Mouse (Mus musculus): ENCODE results near the gene Fyco1. TPM values are rescaled to one million over a fixed set of nuclear protein-coding genes. Genes with fewer than 3 reads are reported as not detected.
"Not testable (repeated sequence)": the region's sequence is repeated elsewhere in the genome, so short reads cannot be mapped to it uniquely, and the experiment has no call there.

Fyco1 gene
- polyA plus RNA-seq, 1 experiment from 2014 or later: 15.6 TPM

- no peaks in the 10 kb centered on the region for H3K27me3 ChIP-seq
Measured at GRCm38 (mm10) chr9:123768443-123768842, 83.3 kb downstream of the Fyco1 start.

GRCm38 (mm10) chr9:123766996-123767395 lies 84.7 kb downstream of the Fyco1 start:
- Histone ChIP-seq H3K4me2 (no peak overlapping the region), H3K4me3 (no peak overlapping the region), H3K9ac (no peak overlapping the region), H3K27ac (no peak overlapping the region), H3K36me3 (no peaks in the 10 kb centered on the region), H3K9me3 (no peaks in the 10 kb centered on the region), H3K27me3 (no peaks in the 10 kb centered on the region), H3K4me1 (0 out of 2 replicates have a peak, but pooled peaks cover 3% of the 10 kb centered on the region)
- WGBS: 69% methylated on average over 3 of the region's 3 CpGs
- no peak for ATAC-seq (ENCODE audit: borderline replicate concordance, extremely low read depth, low FRiP score, low TSS enrichment)

More at GRCm38 (mm10) chr9:123768443-123768842, 83.3 kb downstream of the Fyco1 start:
- Histone ChIP-seq H3K4me2 (no peak overlapping the region), H3K27ac (no peak overlapping the region), H3K4me1 (no peaks in the 10 kb centered on the region), H3K4me3 (no peak overlapping the region), H3K9me3 (no peaks in the 10 kb centered on the region), H3K9ac (no peak overlapping the region), H3K36me3 (no peaks in the 10 kb centered on the region)
- ATAC-seq (ENCODE audit: borderline replicate concordance, extremely low read depth, low FRiP score, low TSS enrichment): no peak
- WGBS: 74% methylated on average over 1 of the region's 1 CpGs

- H3K27me3 ChIP-seq: no peaks in the 10 kb centered on the region
- H3K9ac ChIP-seq: no peak overlapping the region
- no peaks in the 10 kb centered on the region for H3K36me3 ChIP-seq
- no peak overlapping the region for H3K27ac ChIP-seq
- no peak overlapping the region for H3K4me3 ChIP-seq
- H3K4me1 ChIP-seq: 0 out of 2 replicates have a peak, but pooled peaks cover 3% of the 10 kb centered on the region
- no peaks in the 10 kb centered on the region for H3K9me3 ChIP-seq
- no peak for ATAC-seq (ENCODE audit: borderline replicate concordance, extremely low read depth, low FRiP score, low TSS enrichment)
- 67% methylated on average over 3 of the region's 3 CpGs for WGBS
- no peak overlapping the region for H3K4me2 ChIP-seq
Measured at GRCm38 (mm10) chr9:123763771-123764170, 87.9 kb downstream of the Fyco1 start.

GRCm38 (mm10) chr9:123762886-123763285 lies 88.8 kb downstream of the Fyco1 start:
- H3K4me2 ChIP-seq: no peak overlapping the region
- no peak overlapping the region for H3K9ac ChIP-seq
- no peaks in the 10 kb centered on the region for H3K27me3 ChIP-seq
- H3K4me3 ChIP-seq: no peak overlapping the region
- 77% methylated on average over 4 of the region's 4 CpGs for whole genome bisulfite sequencing
- H3K9me3 ChIP-seq: no peaks in the 10 kb centered on the region
- no peak for ATAC-seq (ENCODE audit: borderline replicate concordance, extremely low read depth, low FRiP score, low TSS enrichment)
- H3K27ac ChIP-seq: no peak overlapping the region
- no peaks in the 10 kb centered on the region for H3K36me3 ChIP-seq
- H3K4me1 ChIP-seq: 0 out of 2 replicates have a peak, but pooled peaks cover 3% of the 10 kb centered on the region

- Histone ChIP-seq H3K9me3 (no peaks in the 10 kb centered on the region), H3K27ac (no peak overlapping the region), H3K9ac (no peak overlapping the region), H3K27me3 (no peaks in the 10 kb centered on the region), H3K4me2 (no peak overlapping the region), H3K36me3 (no peaks in the 10 kb centered on the region), H3K4me1 (0 out of 2 replicates have a peak, but pooled peaks cover 3% of the 10 kb centered on the region), H3K4me3 (no peak overlapping the region)
- WGBS: 83% methylated on average over 3 of the region's 3 CpGs
- no peak for ATAC-seq (ENCODE audit: borderline replicate concordance, extremely low read depth, low FRiP score, low TSS enrichment)
Measured at GRCm38 (mm10) chr9:123760806-123761205, 90.9 kb downstream of the Fyco1 start.

GRCm38 (mm10) chr9:123758645-123759044 lies 93.1 kb downstream of the Fyco1 start:
- no peaks in the 10 kb centered on the region for H3K36me3 ChIP-seq
- H3K27ac ChIP-seq: no peak overlapping the region
- 0 out of 2 replicates have a peak, but pooled peaks cover 3% of the 10 kb centered on the region for H3K4me1 ChIP-seq
- no peaks in the 10 kb centered on the region for H3K9me3 ChIP-seq
- H3K4me3 ChIP-seq: no peak overlapping the region
- ATAC-seq (ENCODE audit: borderline replicate concordance, extremely low read depth, low FRiP score, low TSS enrichment): no peak
- no peak overlapping the region for H3K9ac ChIP-seq
- no peak overlapping the region for H3K4me2 ChIP-seq
- H3K27me3 ChIP-seq: no peaks in the 10 kb centered on the region
- 59% methylated on average over 4 of the region's 4 CpGs for WGBS

- no peak overlapping the region for H3K27ac ChIP-seq
- ATAC-seq (ENCODE audit: borderline replicate concordance, extremely low read depth, low FRiP score, low TSS enrichment): no peak
- no peak overlapping the region for H3K9ac ChIP-seq
- H3K4me1 ChIP-seq: 0 out of 2 replicates have a peak, but pooled peaks cover 3% of the 10 kb centered on the region
- 63% methylated on average over 1 of the region's 1 CpGs for WGBS
- no peak overlapping the region for H3K4me2 ChIP-seq
- H3K27me3 ChIP-seq: no peaks in the 10 kb centered on the region
- H3K9me3 ChIP-seq: no peaks in the 10 kb centered on the region
- no peaks in the 10 kb centered on the region for H3K36me3 ChIP-seq
- H3K4me3 ChIP-seq: no peak overlapping the region
Measured at GRCm38 (mm10) chr9:123758156-123758555, 93.5 kb downstream of the Fyco1 start.

GRCm38 (mm10) chr9:123757326-123757725 lies 94.4 kb downstream of the Fyco1 start:
- H3K4me2 ChIP-seq: no peak overlapping the region
- WGBS: 38% methylated on average over 2 of the region's 2 CpGs

GRCm38 (mm10) chr9:123756752-123757151 lies 94.9 kb downstream of the Fyco1 start:
- H3K4me3 ChIP-seq: no peak overlapping the region
- H3K4me1 ChIP-seq: no peaks in the 10 kb centered on the region
- no peak overlapping the region for H3K27ac ChIP-seq
- no peak overlapping the region for H3K4me2 ChIP-seq
- no peaks in the 10 kb centered on the region for H3K9me3 ChIP-seq
- no peaks in the 10 kb centered on the region for H3K36me3 ChIP-seq
- H3K27me3 ChIP-seq: no peaks in the 10 kb centered on the region
- H3K9ac ChIP-seq: no peak overlapping the region
- WGBS: 59% methylated on average over 3 of the region's 3 CpGs
- ATAC-seq (ENCODE audit: borderline replicate concordance, extremely low read depth, low FRiP score, low TSS enrichment): no peak

More at GRCm38 (mm10) chr9:123757326-123757725, 94.4 kb downstream of the Fyco1 start:
- Histone ChIP-seq H3K27ac (no peak overlapping the region), H3K4me1 (no peaks in the 10 kb centered on the region), H3K36me3 (no peaks in the 10 kb centered on the region), H3K9me3 (no peaks in the 10 kb centered on the region), H3K27me3 (no peaks in the 10 kb centered on the region), H3K9ac (no peak overlapping the region), H3K4me3 (no peak overlapping the region)
- ATAC-seq (ENCODE audit: borderline replicate concordance, extremely low read depth, low FRiP score, low TSS enrichment): no peak

- ATAC-seq (ENCODE audit: borderline replicate concordance, extremely low read depth, low FRiP score, low TSS enrichment): no peak
- H3K27ac ChIP-seq: no peak overlapping the region
- no peak overlapping the region for H3K4me2 ChIP-seq
- 84% methylated on average over 4 of the region's 4 CpGs for whole genome bisulfite sequencing
- H3K9ac ChIP-seq: no peak overlapping the region
- H3K4me1 ChIP-seq: no peaks in the 10 kb centered on the region
- H3K9me3 ChIP-seq: no peaks in the 10 kb centered on the region
- no peaks in the 10 kb centered on the region for H3K36me3 ChIP-seq
- no peaks in the 10 kb centered on the region for H3K27me3 ChIP-seq
- H3K4me3 ChIP-seq: no peak overlapping the region
Measured at GRCm38 (mm10) chr9:123754333-123754732, 97.4 kb downstream of the Fyco1 start.

- not testable (repeated sequence) for H3K4me2 ChIP-seq; H3K4me1 ChIP-seq; H3K9me3 ChIP-seq; H3K27ac ChIP-seq; H3K9ac ChIP-seq; ATAC-seq (ENCODE audit: borderline replicate concordance, extremely low read depth, low FRiP score, low TSS enrichment); H3K36me3 ChIP-seq; H3K27me3 ChIP-seq; H3K4me3 ChIP-seq
- 86% methylated on average over 8 of the region's 8 CpGs for WGBS
Measured at GRCm38 (mm10) chr9:123749687-123750086, 102.0 kb downstream of the Fyco1 start.

GRCm38 (mm10) chr9:123740799-123741198 lies 110.9 kb downstream of the Fyco1 start:
- ATAC-seq (ENCODE audit: borderline replicate concordance, extremely low read depth, low FRiP score, low TSS enrichment): no peak
- no peak overlapping the region for H3K9ac ChIP-seq
- H3K9me3 ChIP-seq: no peaks in the 10 kb centered on the region
- H3K27me3 ChIP-seq: no peaks in the 10 kb centered on the region
- no peak overlapping the region for H3K4me2 ChIP-seq
- H3K36me3 ChIP-seq: no peaks in the 10 kb centered on the region
- H3K27ac ChIP-seq: no peak overlapping the region
- H3K4me3 ChIP-seq: no peak overlapping the region
- no peaks in the 10 kb centered on the region for H3K4me1 ChIP-seq
- WGBS: 78% methylated on average over 4 of the region's 4 CpGs

Data from lung, embryonic 15.5 days (tissue).